Mouse (Mus musculus) CH12.LX (cell line): ENCODE results near the gene Bach2. TPM values are rescaled to one million over a fixed set of nuclear protein-coding genes. Genes with fewer than 3 reads are reported as not detected.

Source experiments
- DNase-seq: peaks from one replicate; pipeline ENCODE4 v3.0.0-alpha.2; 2013; ENCODE audit errors: extremely low read depth
- H3K27ac ChIP-seq: 2 replicates; pipeline ENCODE4 v1.5.1; 2012; ENCODE audit warnings: low read depth, mild to moderate bottlenecking, control low read depth, moderate library complexity; ENCODE audit not compliant: insufficient read depth
- H3K27me3 ChIP-seq: replicated peaks from 2 replicates; pipeline ENCODE3; 2012; ENCODE audit warnings: inconsistent platforms
- H3K36me3 ChIP-seq, 2 experiments: replicated peaks in 1 of 2; 2 replicates each; pipeline versions ENCODE3 to v1.6.1; 2012; ENCODE audit warnings: inconsistent platforms in 1 of 2, low read length in 1 of 2, mild to moderate bottlenecking in 1 of 2, mixed read lengths in 1 of 2, moderate library complexity in 1 of 2; ENCODE audit not compliant: control insufficient read depth in 1 of 2, insufficient read depth in 1 of 2
- H3K4me1 ChIP-seq, 2 experiments: 2 replicates each; pipeline ENCODE4 v1.6.1; 2012; ENCODE audit warnings: inconsistent platforms in 1 of 2, moderate library complexity in 1 of 2; ENCODE audit not compliant: insufficient read depth in 2 of 2, control insufficient read depth in 1 of 2
- H3K4me2 ChIP-seq: 2 replicates; pipeline ENCODE4 v1.6.1; 2012; ENCODE audit warnings: low read depth, mild to moderate bottlenecking, control low read depth; ENCODE audit not compliant: poor library complexity, insufficient read depth, severe bottlenecking
- H3K4me3 ChIP-seq, 3 experiments: fragments of 150-350 bp in 1 of 3; sonication (generic) in 1 of 3; replicated peaks in 1 of 3; 2 replicates each; pipeline versions ENCODE3 to v1.5.1; 2011 to 2012; ENCODE audit warnings: low read depth in 2 of 3, low read length in 2 of 3, mild to moderate bottlenecking in 2 of 3, moderate library complexity in 2 of 3, control low read depth in 1 of 3, improper control_type of control experiment in 1 of 3, inconsistent platforms in 1 of 3, mixed read lengths in 1 of 3; ENCODE audit not compliant: poor library complexity in 1 of 3
- H3K79me2 ChIP-seq: replicated peaks from 2 replicates; pipeline ENCODE4 v1.6.1; 2012; ENCODE audit warnings: mild to moderate bottlenecking, moderate library complexity; ENCODE audit not compliant: control insufficient read depth, poor library complexity, insufficient read depth, severe bottlenecking; ENCODE audit errors: extremely low read depth
- H3K9ac ChIP-seq: 2 replicates; pipeline ENCODE4 v1.6.1; 2012; ENCODE audit warnings: low read depth, mild to moderate bottlenecking, control low read depth, moderate library complexity; ENCODE audit not compliant: insufficient read depth
- H3K9me3 ChIP-seq: replicated peaks from 2 replicates; pipeline ENCODE3; 2012; ENCODE audit warnings: low read length, inconsistent platforms, mixed read lengths
- BHLHE40 ChIP-seq: IDR thresholded peaks from 2 replicates; pipeline ENCODE4 v1.6.1; 2011; ENCODE audit warnings: mild to moderate bottlenecking, low read depth, low read length, improper control_type of control experiment
- E2F4 ChIP-seq: IDR thresholded peaks from 2 replicates; pipeline ENCODE4 v1.6.1; 2011; ENCODE audit warnings: low read depth, low read length, improper control_type of control experiment; ENCODE audit not compliant: insufficient replicate concordance
- EP300 ChIP-seq: IDR thresholded peaks from 2 replicates; pipeline ENCODE4 v1.6.1; 2011; ENCODE audit warnings: low read length, improper control_type of control experiment
- ETS1 ChIP-seq: conservative IDR thresholded peaks from 2 replicates; pipeline ENCODE4 v1.6.1; 2012; ENCODE audit warnings: low read depth, mild to moderate bottlenecking, inconsistent platforms, low read length, improper control_type of control experiment, moderate library complexity
- HCFC1 ChIP-seq: IDR thresholded peaks from 2 replicates; pipeline ENCODE4 v1.6.1; 2012; ENCODE audit warnings: low read depth, mild to moderate bottlenecking, inconsistent platforms, low read length, improper control_type of control experiment
- IRF4 ChIP-seq: IDR thresholded peaks from 2 replicates; pipeline ENCODE4 v1.6.1; 2014; ENCODE audit warnings: low read depth, mild to moderate bottlenecking, inconsistent platforms, low read length, improper control_type of control experiment
- JUN ChIP-seq: IDR thresholded peaks from 2 replicates; pipeline ENCODE4 v1.6.1; 2011; ENCODE audit warnings: low read depth, mild to moderate bottlenecking, low read length, improper control_type of control experiment, moderate library complexity; ENCODE audit not compliant: insufficient read depth
- JUND ChIP-seq: conservative IDR thresholded peaks from 2 replicates; pipeline ENCODE4 v1.6.1; 2011; ENCODE audit warnings: low read depth, low read length, improper control_type of control experiment
- KAT2A ChIP-seq: IDR thresholded peaks from 2 replicates; pipeline ENCODE4 v1.6.1; 2012; ENCODE audit warnings: low read length, improper control_type of control experiment, inconsistent platforms; ENCODE audit not compliant: insufficient replicate concordance
- MAX ChIP-seq: IDR thresholded peaks from 2 replicates; pipeline ENCODE4 v1.6.1; 2011; ENCODE audit warnings: low read length, improper control_type of control experiment
- MEF2A ChIP-seq: IDR thresholded peaks from 2 replicates; pipeline ENCODE4 v1.6.1; 2014; ENCODE audit warnings: low read depth, mild to moderate bottlenecking, inconsistent platforms, low read length, improper control_type of control experiment, borderline replicate concordance
- MYC ChIP-seq: IDR thresholded peaks from 2 replicates; pipeline ENCODE4 v1.6.1; 2011; ENCODE audit warnings: low read depth, mild to moderate bottlenecking, improper control_type of control experiment, low read length
- NELFE ChIP-seq: IDR thresholded peaks from 2 replicates; pipeline ENCODE4 v1.6.1; 2011; ENCODE audit warnings: low read depth, low read length, improper control_type of control experiment
- NRF1 ChIP-seq: IDR thresholded peaks from 2 replicates; pipeline ENCODE4 v1.6.1; 2014; ENCODE audit warnings: low read depth, mild to moderate bottlenecking, inconsistent platforms, low read length, improper control_type of control experiment, moderate library complexity
- POLR2AphosphoS2 ChIP-seq: IDR thresholded peaks from 2 replicates; pipeline ENCODE4 v1.6.1; 2011; ENCODE audit warnings: low read depth, low read length, improper control_type of control experiment
- SIN3A ChIP-seq: IDR thresholded peaks from 2 replicates; pipeline ENCODE4 v1.6.1; 2012; ENCODE audit warnings: low read length, improper control_type of control experiment, inconsistent platforms
- TCF12 ChIP-seq: IDR thresholded peaks from 2 replicates; pipeline ENCODE4 v1.6.1; 2014; ENCODE audit warnings: low read depth, mild to moderate bottlenecking, inconsistent platforms, low read length, improper control_type of control experiment
- USF1 ChIP-seq: IDR thresholded peaks from 2 replicates; pipeline ENCODE4 v1.6.1; 2014; ENCODE audit warnings: low read depth, mild to moderate bottlenecking, inconsistent platforms, low read length, improper control_type of control experiment
- ZC3H11A ChIP-seq: IDR thresholded peaks from 2 replicates; pipeline ENCODE4 v1.6.1; 2012; ENCODE audit warnings: low read depth, mild to moderate bottlenecking, inconsistent platforms, low read length, improper control_type of control experiment
- ZKSCAN1 ChIP-seq: IDR thresholded peaks from 2 replicates; pipeline ENCODE4 v1.6.1; 2012; ENCODE audit warnings: low read depth, inconsistent platforms, low read length, improper control_type of control experiment, borderline replicate concordance
- ZNF384 ChIP-seq: IDR thresholded peaks from 2 replicates; pipeline ENCODE4 v1.6.1; 2012; ENCODE audit warnings: low read depth, low read length, improper control_type of control experiment, inconsistent platforms
- dilution Hi-C: fragments of 300-500 bp; cut with MboI; formaldehyde crosslinking; loops from 2 replicates; pipeline ENCODE4 v1.14.3; 2020; ENCODE audit warnings: low sequenced_read_pairs; ENCODE audit not compliant: extremely low pct_unique_long_range_greater_than_20kb, extremely low pct_ligation_motif_present
- in situ Hi-C: fragments of 300-500 bp; cut with MboI; formaldehyde crosslinking; loops from 3 replicates; pipeline ENCODE4 v1.14.3; 2019; ENCODE audit warnings: low sequenced_read_pairs, low pct_ligation_motif_present, low pct_unique_long_range_greater_than_20kb, mixed read lengths
- polyA plus RNA-seq: library from polyadenylated mRNA; unstranded; fragments of >175 nt; gene quantifications from 2 replicates; pipeline ENCODE4 v1.2.1, GENCODE M21; 2012; ENCODE audit warnings: low read depth; ENCODE audit not compliant: insufficient read length
- total RNA-seq, 2 experiments: library from RNA; depleted of rRNA; stranded (reverse); fragments of 300-350 nt in 1 of 2; fragments of >200 nt in 1 of 2; gene quantifications; 2 replicates each; pipeline ENCODE4 v1.2.3; 2012 to 2014

Bach2 gene
- total and polyA plus RNA-seq, 3 experiments, result 0.11 TPM; not detected in 2

DNA sequence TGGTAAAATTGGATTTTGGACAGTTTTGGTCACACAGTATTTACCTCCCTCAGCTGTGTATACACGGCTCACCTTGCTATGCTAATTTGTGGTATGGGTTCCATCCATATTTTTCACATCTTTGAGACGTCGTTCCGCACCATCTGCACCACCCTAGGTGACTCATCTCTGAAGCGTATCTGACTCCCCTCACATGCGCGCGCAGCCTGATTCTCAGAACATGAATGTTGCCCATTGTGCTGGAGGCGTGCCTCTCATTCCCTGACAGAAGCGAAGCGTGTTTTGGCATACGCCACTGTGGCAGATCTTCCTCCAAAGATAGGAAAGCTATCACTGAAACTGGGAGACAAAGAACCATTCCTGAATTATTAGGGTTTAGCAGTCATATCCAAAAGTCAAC, 21.0 kb upstream of the Bach2 start:
- H3K27me3 ChIP-seq, result no peaks in the 10 kb centered on the region
- H3K4me3 ChIP-seq, result no peak overlapping the region
- dilution Hi-C loops (no loop called here), in situ Hi-C loops (no loop called here)
- H3K9me3 ChIP-seq, result no peaks in the 10 kb centered on the region
- peak; percentile 21 for DNase-seq
- H3K9ac ChIP-seq, result no peak overlapping the region
- no peak for TF ChIP-seq KAT2A
- no peak for TF ChIP-seq SIN3A
- TF ChIP-seq JUND, result no peak; the same call in 1 of the 2 replicates
- TF ChIP-seq HCFC1, result no peak
- 0 out of 2 replicates have a peak, but pooled peaks have one; percentile 16 for TF ChIP-seq EP300
- peak; percentile 71 for TF ChIP-seq NRF1
- no peak for TF ChIP-seq ZKSCAN1
- TF ChIP-seq JUN, result peak; percentile 52; the same call in 1 of the 2 replicates
- 0 out of 2 replicates have a peak, but pooled peaks have one; percentile 28 for TF ChIP-seq MYC
- no peak for TF ChIP-seq USF1
- peak; percentile 41; the same call in 1 of the 2 replicates for TF ChIP-seq IRF4
- TF ChIP-seq E2F4, result no peak
- peak; percentile 64 for TF ChIP-seq BHLHE40
- H3K36me3 ChIP-seq, result no peaks in the 10 kb centered on the region
- peaks cover 0 to 4% of the 10 kb centered on the region in 2 experiments; a peak in 2 of 4 replicates for H3K4me1 ChIP-seq
- H3K27ac ChIP-seq, result no peak overlapping the region
- no peak overlapping the region for H3K4me2 ChIP-seq
- no peaks in the 10 kb centered on the region for H3K79me2 ChIP-seq

DNA sequence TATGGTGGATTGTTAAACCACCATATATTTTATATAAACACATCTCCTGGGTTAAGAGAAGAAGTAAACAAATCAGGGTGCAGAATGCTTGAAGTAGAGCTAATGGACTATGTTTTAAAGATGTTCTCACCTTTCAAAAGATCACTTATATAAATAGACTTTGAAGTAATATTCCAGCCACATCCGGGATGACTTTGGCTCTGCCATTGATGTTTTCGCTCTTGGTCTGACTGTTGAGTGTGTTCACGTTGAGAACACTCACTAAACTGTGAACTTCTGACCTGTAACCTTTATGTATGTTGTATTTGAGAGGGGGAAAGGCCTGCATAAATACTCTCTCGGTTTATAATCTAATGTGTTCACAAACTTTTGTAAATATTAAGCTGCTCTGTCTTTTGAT, 20.2 kb upstream of the Bach2 start:
- Histone ChIP-seq H3K9ac (no peak overlapping the region), H3K4me3 (no peak overlapping the region), H3K27me3 (no peaks in the 10 kb centered on the region), H3K27ac (no peak overlapping the region), H3K36me3 (no peaks in the 10 kb centered on the region), H3K4me2 (no peak overlapping the region), H3K4me1 (peaks cover 0 to 4% of the 10 kb centered on the region in 2 experiments; a peak in 2 of 4 replicates), H3K79me2 (no peaks in the 10 kb centered on the region), H3K9me3 (no peaks in the 10 kb centered on the region)
- no peak for TF ChIP-seq MEF2A
- no peak for TF ChIP-seq MAX
- no peak for TF ChIP-seq POLR2AphosphoS2
- no peak for TF ChIP-seq IRF4
- TF ChIP-seq ZC3H11A, result no peak
- no peak for TF ChIP-seq ZNF384
- TF ChIP-seq JUN, result no peak
- TF ChIP-seq NRF1, result no peak
- TF ChIP-seq ETS1, result no peak
- TF ChIP-seq KAT2A, result no peak
- no peak for TF ChIP-seq BHLHE40
- no peak for TF ChIP-seq TCF12
- TF ChIP-seq NELFE, result no peak
- dilution Hi-C loops (no loop called here), in situ Hi-C loops (no loop called here)
- DNase-seq, result no peak
